Mouse (Mus musculus) CH12.LX (cell line): Measurements from ENCODE around the gene Kcnip3.

ENCODE experiments used
- CHD2 ChIP-seq: IDR thresholded peaks from 2 replicates; pipeline ENCODE4 v1.6.1; 2011; ENCODE audit warnings: low read length, improper control_type of control experiment
- CTCF ChIP-seq, 2 experiments: IDR thresholded peaks in 1 of 2; conservative IDR thresholded peaks in 1 of 2; 2 replicates each; pipeline ENCODE4 v1.5.1; 2011 to 2012; ENCODE audit warnings: low read depth in 2 of 2, low read length in 2 of 2, improper control_type of control experiment in 1 of 2, inconsistent platforms in 1 of 2, mild to moderate bottlenecking in 1 of 2, moderate library complexity in 1 of 2
- ETS1 ChIP-seq: conservative IDR thresholded peaks from 2 replicates; pipeline ENCODE4 v1.6.1; 2012; ENCODE audit warnings: low read depth, mild to moderate bottlenecking, inconsistent platforms, low read length, improper control_type of control experiment, moderate library complexity
- NELFE ChIP-seq: IDR thresholded peaks from 2 replicates; pipeline ENCODE4 v1.6.1; 2011; ENCODE audit warnings: low read depth, low read length, improper control_type of control experiment
- POLR2AphosphoS2 ChIP-seq: IDR thresholded peaks from 2 replicates; pipeline ENCODE4 v1.6.1; 2011; ENCODE audit warnings: low read depth, low read length, improper control_type of control experiment
- SMC3 ChIP-seq: IDR thresholded peaks from 2 replicates; pipeline ENCODE4 v1.6.1; 2011; ENCODE audit warnings: low read depth, low read length, improper control_type of control experiment

- TF ChIP-seq CHD2 (no peak), NELFE (no peak), ETS1 (no peak), POLR2AphosphoS2 (no peak), CTCF (conservative IDR thresholded peaks at IDR 0.05 in 1 of 2, IDR thresholded peaks at IDR 0.05 in 1 of 2; ENCODE audit: low read depth in 2 of 2, low read length in 2 of 2) (no peak), SMC3 (no peak)
Measured at GRCm38 (mm10) chr2:127418266-127418970, 103.5 kb downstream of the Kcnip3 start.
